Mouse (Mus musculus) CH12.LX (cell line): ENCODE measurements around the gene Cep89.

Experiments
- CTCF ChIP-seq, 2 experiments: IDR thresholded peaks in 1 of 2; conservative IDR thresholded peaks in 1 of 2; 2 replicates each; pipeline ENCODE4 v1.5.1; 2011 to 2012; ENCODE audit warnings: low read depth in 2 of 2, low read length in 2 of 2, improper control_type of control experiment in 1 of 2, inconsistent platforms in 1 of 2, mild to moderate bottlenecking in 1 of 2, moderate library complexity in 1 of 2
- E2F4 ChIP-seq: IDR thresholded peaks from 2 replicates; pipeline ENCODE4 v1.6.1; 2011; ENCODE audit warnings: low read depth, low read length, improper control_type of control experiment; ENCODE audit not compliant: insufficient replicate concordance
- EP300 ChIP-seq: IDR thresholded peaks from 2 replicates; pipeline ENCODE4 v1.6.1; 2011; ENCODE audit warnings: low read length, improper control_type of control experiment
- POLR2A ChIP-seq: IDR thresholded peaks from 2 replicates; pipeline ENCODE4 v1.6.1; 2011; ENCODE audit warnings: low read depth, mild to moderate bottlenecking, improper control_type of control experiment, low read length
- POLR2AphosphoS2 ChIP-seq: IDR thresholded peaks from 2 replicates; pipeline ENCODE4 v1.6.1; 2011; ENCODE audit warnings: low read depth, low read length, improper control_type of control experiment
- ZC3H11A ChIP-seq: IDR thresholded peaks from 2 replicates; pipeline ENCODE4 v1.6.1; 2012; ENCODE audit warnings: low read depth, mild to moderate bottlenecking, inconsistent platforms, low read length, improper control_type of control experiment

GRCm38 (mm10) chr7:35476457-35476856, 79.6 kb downstream of the Cep89 start:
- TF ChIP-seq POLR2A (no peak), E2F4 (no peak), CTCF (conservative IDR thresholded peaks at IDR 0.05 in 1 of 2, IDR thresholded peaks at IDR 0.05 in 1 of 2; ENCODE audit: low read depth in 2 of 2, low read length in 2 of 2) (no peak), ZC3H11A (no peak), EP300 (no peak), POLR2AphosphoS2 (no peak)
